Mouse (Mus musculus) hindbrain, embryonic 14.5 days (tissue): ENCODE measurements at regions not wholly inside any gene's neighbourhood (a gene's known extent, or its start where the extent isn't known, plus 50 kb on each side); places are given as distances from the start of the nearest gene placed in this dataset.

Experiments
- ATAC-seq: fragments of 200-750 bp; cut with Nextera tagmentation; 2 replicates; pipeline ENCODE4 v1.8.0; 2017; ENCODE audit warnings: moderate number of reproducible peaks, mild to moderate bottlenecking, moderate TSS enrichment, moderate library complexity; ENCODE audit not compliant: low FRiP score
- DNase-seq: peaks from one replicate; pipeline ENCODE4 v3.0.0-alpha.2; 2015; ENCODE audit warnings: low spot score
- H3K27ac ChIP-seq: fragments of 300-500 bp; sonication (generic); 2 replicates; pipeline ENCODE4 v1.5.1; 2014; ENCODE audit warnings: mild to moderate bottlenecking, moderate library complexity
- H3K27me3 ChIP-seq: fragments of 300-500 bp; sonication (generic); 2 replicates; pipeline ENCODE4 v1.6.1; 2014; ENCODE audit warnings: mild to moderate bottlenecking, low read length, mixed read lengths; ENCODE audit not compliant: control insufficient read depth, insufficient read depth
- H3K36me3 ChIP-seq: fragments of 300-500 bp; sonication (generic); replicated peaks from 2 replicates; pipeline ENCODE4 v1.6.1; 2014; ENCODE audit not compliant: control insufficient read depth, insufficient read depth
- H3K4me1 ChIP-seq: fragments of 300-500 bp; sonication (generic); replicated peaks from 2 replicates; pipeline ENCODE4 v1.6.1; 2014; ENCODE audit warnings: antibody characterized with exemption, low read length, mixed read lengths; ENCODE audit not compliant: control insufficient read depth, insufficient read depth
- H3K4me2 ChIP-seq: fragments of 300-500 bp; sonication (generic); replicated peaks from 2 replicates; pipeline ENCODE4 v1.6.1; 2014; ENCODE audit warnings: mild to moderate bottlenecking, moderate library complexity
- H3K4me3 ChIP-seq: fragments of 300-500 bp; sonication (generic); replicated peaks from 2 replicates; pipeline ENCODE4 v1.5.1; 2014; ENCODE audit warnings: mild to moderate bottlenecking, low read length
- H3K9ac ChIP-seq: fragments of 300-500 bp; sonication (generic); 2 replicates; pipeline ENCODE4 v1.6.1; 2014
- H3K9me3 ChIP-seq: fragments of 300-500 bp; sonication (generic); 2 replicates; pipeline ENCODE4 v1.6.1; 2016; ENCODE audit warnings: low read length; ENCODE audit not compliant: control insufficient read depth
- WGBS: fragments of 180-500 bp; shearing (Covaris S2); extraction: QIAGEN DNeasy Blood & Tissue Kit; methylation state at CpG from one replicate; pipeline ENCODE4 v1.1.7; 2014; 5-methylcytosine and 5-hydroxymethylcytosine counted together

DNA sequence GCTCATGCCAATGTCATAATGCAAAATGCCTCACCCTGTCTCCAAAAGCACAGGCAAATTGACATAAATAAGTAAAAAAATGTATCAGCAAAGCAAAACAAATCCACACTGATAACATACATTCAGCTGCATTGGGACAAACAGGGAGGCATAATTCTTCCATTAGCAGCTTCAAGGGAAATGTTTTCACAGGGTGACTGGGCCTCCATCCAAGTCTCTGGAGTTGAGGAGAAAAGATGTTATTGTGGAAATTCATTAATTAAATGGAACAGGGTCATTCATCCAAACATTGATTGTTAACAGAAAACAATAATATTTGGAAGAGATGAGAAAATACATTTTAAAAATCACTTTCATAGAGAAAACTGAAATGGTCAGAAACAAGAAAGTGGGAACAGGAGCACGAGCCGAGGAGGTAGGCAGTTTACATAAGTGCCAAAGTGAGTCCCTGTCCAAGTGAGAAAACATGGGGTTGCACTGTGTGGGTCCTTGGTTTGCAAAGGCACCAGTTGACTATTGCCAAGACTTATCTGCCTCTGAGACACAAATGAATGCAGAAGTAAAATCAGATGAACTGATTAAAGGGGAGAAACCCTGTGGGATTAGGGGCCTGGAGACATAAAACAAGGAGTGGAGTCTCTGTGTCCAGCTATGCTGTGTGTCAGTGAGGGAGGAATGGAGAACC lies 114.3 kb upstream of the Gpc6 start:
- DNase-seq (peak; percentile 31), ATAC-seq (peak; percentile 59; the same call in 1 of the 2 replicates)
- Histone ChIP-seq H3K4me1 (no peaks in the 10 kb centered on the region), H3K27me3 (no peaks in the 10 kb centered on the region), H3K27ac (no peak overlapping the region), H3K4me3 (no peak overlapping the region), H3K4me2 (no peak overlapping the region), H3K9ac (no peak overlapping the region), H3K9me3 (no peaks in the 10 kb centered on the region), H3K36me3 (no peaks in the 10 kb centered on the region)
- 86% methylated on average over 2 of the region's 2 CpGs for WGBS

DNA sequence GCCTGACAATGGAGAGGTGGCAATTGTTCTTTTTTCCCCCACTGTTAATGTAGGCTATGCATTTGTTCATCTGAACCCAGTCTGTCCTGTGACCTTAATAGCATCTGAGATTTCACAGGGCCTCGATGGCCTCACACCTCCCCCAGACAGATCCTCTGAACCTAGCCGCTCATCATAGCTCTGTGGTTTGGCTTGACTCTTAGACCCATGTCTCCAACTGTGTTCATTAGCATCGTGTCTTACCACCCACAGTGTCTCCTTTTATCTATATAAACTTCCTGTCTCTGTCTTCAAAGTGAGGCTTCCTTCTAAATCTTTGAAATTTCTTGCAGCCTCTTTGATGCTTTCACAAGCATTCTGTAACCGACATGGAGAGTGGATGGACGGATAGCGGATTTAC lies 87.9 kb upstream of the Gpc6 start:
- H3K4me1 ChIP-seq, result no peaks in the 10 kb centered on the region
- no peak for ATAC-seq
- H3K4me2 ChIP-seq, result no peak overlapping the region
- DNase-seq, result peak; percentile 13
- no peak overlapping the region for H3K4me3 ChIP-seq
- H3K36me3 ChIP-seq, result no peaks in the 10 kb centered on the region
- H3K9me3 ChIP-seq, result no peaks in the 10 kb centered on the region
- H3K27ac ChIP-seq, result no peak overlapping the region
- WGBS, result 53% methylated on average over 6 of the region's 6 CpGs
- no peaks in the 10 kb centered on the region for H3K27me3 ChIP-seq
- H3K9ac ChIP-seq, result no peak overlapping the region

DNA sequence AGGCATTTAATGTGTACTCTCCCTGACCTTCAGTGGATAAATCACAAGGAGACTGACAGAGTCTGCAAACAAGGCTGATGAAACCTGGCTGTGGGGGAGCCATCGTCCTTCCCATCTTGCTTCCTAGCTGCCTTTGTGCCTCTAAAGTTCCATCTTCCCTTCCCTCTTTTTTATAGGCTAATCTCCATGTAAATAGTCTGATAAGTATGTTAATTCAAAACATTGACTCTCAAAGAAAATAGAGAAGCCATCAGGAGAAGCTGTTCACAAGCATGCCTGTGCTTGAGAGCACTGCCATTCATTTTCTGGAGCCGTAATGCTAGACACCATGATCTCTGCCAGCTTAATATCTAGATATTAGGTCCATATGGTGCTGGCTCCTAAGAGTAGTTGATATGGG lies 55.7 kb upstream of the Gpc6 start:
- Histone ChIP-seq H3K9ac (no peak overlapping the region), H3K27ac (no peak overlapping the region), H3K36me3 (no peaks in the 10 kb centered on the region), H3K27me3 (no peaks in the 10 kb centered on the region), H3K4me2 (no peak overlapping the region), H3K4me3 (no peak overlapping the region), H3K9me3 (no peaks in the 10 kb centered on the region), H3K4me1 (no peaks in the 10 kb centered on the region)
- DNase-seq (no peak), ATAC-seq (no peak)
- WGBS, result 59% methylated on average over 2 of the region's 2 CpGs

DNA sequence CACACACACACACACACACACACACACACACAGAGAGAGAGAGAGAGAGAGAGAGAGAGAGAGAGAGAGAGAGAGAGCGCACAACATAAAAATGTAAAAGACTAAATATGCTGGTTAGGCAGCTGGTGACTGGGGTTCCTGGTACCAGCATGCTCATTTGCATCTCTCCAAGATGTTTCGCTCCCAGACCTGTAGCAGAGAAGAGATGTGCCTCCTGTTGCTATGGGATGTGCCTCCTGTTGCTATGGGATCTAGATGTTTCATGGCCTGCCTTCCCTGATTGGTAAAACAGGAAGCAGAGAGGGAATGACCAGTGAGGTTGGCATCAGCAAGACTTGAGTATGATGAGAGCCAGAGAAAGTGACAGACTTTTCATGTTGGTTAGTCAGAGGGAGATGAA lies 55.1 kb upstream of the Gpc6 start:
- Histone ChIP-seq H3K36me3 (no peaks in the 10 kb centered on the region), H3K9me3 (no peaks in the 10 kb centered on the region), H3K27me3 (no peaks in the 10 kb centered on the region), H3K27ac (no peak overlapping the region), H3K4me1 (no peaks in the 10 kb centered on the region), H3K4me3 (no peak overlapping the region), H3K9ac (no peak overlapping the region), H3K4me2 (no peak overlapping the region)
- DNase-seq, result no peak
- 89% methylated on average over 2 of the region's 2 CpGs for WGBS
- ATAC-seq, result no peak
